Mouse (Mus musculus) testis, adult 2 months (tissue): Measurements from ENCODE around the gene Hoxb5. TPM values are rescaled to one million over a fixed set of nuclear protein-coding genes. Genes with fewer than 3 reads are reported as not detected.

Experiments used
- H3K27ac ChIP-seq: fragments of 200-500 bp; 2 replicates; pipeline ENCODE4 v1.5.1; 2012; ENCODE audit warnings: low read depth, low read length; ENCODE audit not compliant: control insufficient read depth, insufficient read depth
- H3K27me3 ChIP-seq: fragments of 200-500 bp; 2 replicates; pipeline ENCODE4 v1.6.1; 2012; ENCODE audit warnings: mild to moderate bottlenecking, low read length, moderate library complexity; ENCODE audit not compliant: control insufficient read depth, insufficient read depth
- H3K36me3 ChIP-seq: fragments of 200-500 bp; 2 replicates; pipeline ENCODE4 v1.6.1; 2012; ENCODE audit warnings: mild to moderate bottlenecking, low read length; ENCODE audit not compliant: control insufficient read depth, insufficient read depth
- H3K4me1 ChIP-seq: fragments of 200-500 bp; 2 replicates; pipeline ENCODE4 v1.6.1; 2012; ENCODE audit warnings: low read length; ENCODE audit not compliant: control insufficient read depth, insufficient read depth
- H3K4me3 ChIP-seq: fragments of 200-500 bp; 2 replicates; pipeline ENCODE4 v1.5.1; 2012; ENCODE audit warnings: low read depth, mild to moderate bottlenecking, low read length, moderate library complexity, mixed read lengths; ENCODE audit not compliant: control insufficient read depth
- CTCF ChIP-seq: fragments of 200-500 bp; IDR thresholded peaks from 2 replicates; pipeline ENCODE4 v1.5.1; 2012; ENCODE audit warnings: low read depth, mild to moderate bottlenecking, inconsistent platforms, low read length, moderate library complexity; ENCODE audit not compliant: control insufficient read depth, insufficient read depth, insufficient replicate concordance
- POLR2A ChIP-seq: fragments of 200-500 bp; IDR thresholded peaks from 2 replicates; pipeline ENCODE4 v1.6.1; 2012; ENCODE audit warnings: low read depth, mild to moderate bottlenecking, inconsistent platforms, low read length, moderate library complexity; ENCODE audit not compliant: control insufficient read depth
- polyA plus RNA-seq: library from polyadenylated mRNA; depleted of rRNA; stranded (reverse); fragments of >200 nt; gene quantifications from 2 replicates; pipeline ENCODE4 v1.2.3, GENCODE M21; 2012

The Hoxb5 gene
- polyA plus RNA-seq, 1 experiment = 0.14 TPM

GRCm38 (mm10) chr11:96334998-96335397 is 31.9 kb downstream of the Hoxb5 start:
- Histone ChIP-seq H3K27ac (no peak overlapping the region), H3K4me1 (peaks cover 5% of the 10 kb centered on the region), H3K4me3 (no peak overlapping the region), H3K36me3 (no peaks in the 10 kb centered on the region), H3K27me3 (peaks cover 3% of the 10 kb centered on the region; the same call in 1 of the 2 replicates)
- TF ChIP-seq CTCF (no peak), POLR2A (no peak)

GRCm38 (mm10) chr11:96336597-96336996 is 33.5 kb downstream of the Hoxb5 start:
- no peak overlapping the region for H3K27ac ChIP-seq

GRCm38 (mm10) chr11:96337026-96337425 is 33.9 kb downstream of the Hoxb5 start:
- Histone ChIP-seq H3K27ac (no peak overlapping the region), H3K36me3 (no peaks in the 10 kb centered on the region), H3K27me3 (peaks cover 13% of the 10 kb centered on the region), H3K4me3 (no peak overlapping the region), H3K4me1 (peaks cover 10% of the 10 kb centered on the region)
- TF ChIP-seq POLR2A (no peak), CTCF (no peak)

More at GRCm38 (mm10) chr11:96336597-96336996, 33.5 kb downstream of the Hoxb5 start:
- Histone ChIP-seq H3K36me3 (no peaks in the 10 kb centered on the region), H3K4me1 (peaks cover 7% of the 10 kb centered on the region), H3K4me3 (no peak overlapping the region), H3K27me3 (peaks cover 9% of the 10 kb centered on the region)
- TF ChIP-seq CTCF (no peak), POLR2A (no peak)

- Histone ChIP-seq H3K4me1 (peaks cover 10% of the 10 kb centered on the region), H3K27me3 (peaks cover 15% of the 10 kb centered on the region), H3K4me3 (no peak overlapping the region), H3K27ac (no peak overlapping the region), H3K36me3 (no peaks in the 10 kb centered on the region)
- TF ChIP-seq CTCF (no peak), POLR2A (no peak)
These were observed 36.1 kb downstream of the Hoxb5 start for GRCm38 (mm10) chr11:96338957-96339855.

- TF ChIP-seq CTCF (no peak), POLR2A (no peak)
- peak overlapping the region; percentile 33 for H3K4me3 ChIP-seq
- peaks cover 15% of the 10 kb centered on the region for H3K4me1 ChIP-seq
- H3K36me3 ChIP-seq = no peaks in the 10 kb centered on the region
- H3K27me3 ChIP-seq = peaks cover 22% of the 10 kb centered on the region
- no peak overlapping the region for H3K27ac ChIP-seq
These were observed 37.7 kb downstream of the Hoxb5 start for GRCm38 (mm10) chr11:96340698-96341365.

GRCm38 (mm10) chr11:96341701-96342575 is 38.8 kb downstream of the Hoxb5 start:
- Histone ChIP-seq H3K27ac (peak overlapping the region; percentile 27; the same call in 1 of the 2 replicates), H3K4me1 (peaks cover 18% of the 10 kb centered on the region), H3K27me3 (peaks cover 22% of the 10 kb centered on the region), H3K4me3 (peak overlapping the region; percentile 62), H3K36me3 (no peaks in the 10 kb centered on the region)
- TF ChIP-seq CTCF (no peak), POLR2A (no peak)

- H3K4me3 ChIP-seq = no peak overlapping the region
- H3K27ac ChIP-seq = no peak overlapping the region
- H3K4me1 ChIP-seq = peaks cover 18% of the 10 kb centered on the region
- H3K36me3 ChIP-seq = no peaks in the 10 kb centered on the region
- no peak for TF ChIP-seq CTCF
- no peak for TF ChIP-seq POLR2A
- H3K27me3 ChIP-seq = peaks cover 22% of the 10 kb centered on the region
These were observed 39.4 kb downstream of the Hoxb5 start for GRCm38 (mm10) chr11:96342576-96342930.
